Mouse (Mus musculus): Measurements from ENCODE around the gene Gm13199. TPM values are rescaled to one million over a fixed set of nuclear protein-coding genes. Genes with fewer than 3 reads are reported as not detected.

Gene Gm13199
- not detected for polyA plus RNA-seq (2014; fragmentation: Illumina TruSeq; extraction: RNeasy Lipid Tissue Mini Kit (QIAGEN cat#74804); ENCODE audit: low read depth, low replicate concordance)

GRCm38 (mm10) chr2:5862834-5863233 lies at the start of gene Gm13199:
Gene Gm13199 (minus strand): TSS chr2:5862934.

GRCm38 (mm10) chr2:5894843-5895570 lies 32.3 kb upstream of the Gm13199 start, which contains the start of gene Sec61a2:
Gene Sec61a2 (minus strand): TSS chr2:5895432.

GRCm38 (mm10) chr2:5844873-5845631 lies 17.7 kb downstream of the Gm13199 start, which contains the start of the genes Nudt5 and Cdc123:
Gene Nudt5 (plus strand): TSS chr2:5845019.
Gene Cdc123 (minus strand): TSS chr2:5845164.

Other genes starting within 250 kb of the Gm13199 start
- 1.5 TPM for gene Camk1d, start 148.4 kb downstream of the Gm13199 start, polyA plus RNA-seq (2014; fragmentation: Illumina TruSeq; extraction: RNeasy Lipid Tissue Mini Kit (QIAGEN cat#74804); ENCODE audit: low read depth, low replicate concordance)
- gene Nudt5, start 17.9 kb downstream of the Gm13199 start, polyA plus RNA-seq (2014; fragmentation: Illumina TruSeq; extraction: RNeasy Lipid Tissue Mini Kit (QIAGEN cat#74804); ENCODE audit: low read depth, low replicate concordance): 32.2 TPM
- 205 TPM for gene Cdc123, start 17.8 kb downstream of the Gm13199 start, polyA plus RNA-seq (2014; fragmentation: Illumina TruSeq; extraction: RNeasy Lipid Tissue Mini Kit (QIAGEN cat#74804); ENCODE audit: low read depth, low replicate concordance)
- gene Sec61a2, start 32.5 kb upstream of the Gm13199 start, polyA plus RNA-seq (2014; fragmentation: Illumina TruSeq; extraction: RNeasy Lipid Tissue Mini Kit (QIAGEN cat#74804); ENCODE audit: low read depth, low replicate concordance): 19.8 TPM
- 22.0 TPM for gene Dhtkd1, start 79.9 kb upstream of the Gm13199 start, polyA plus RNA-seq (2014; fragmentation: Illumina TruSeq; extraction: RNeasy Lipid Tissue Mini Kit (QIAGEN cat#74804); ENCODE audit: low read depth, low replicate concordance)
- 46.5 TPM for gene Upf2, start 88.5 kb upstream of the Gm13199 start, polyA plus RNA-seq (2014; fragmentation: Illumina TruSeq; extraction: RNeasy Lipid Tissue Mini Kit (QIAGEN cat#74804); ENCODE audit: low read depth, low replicate concordance)